16 mouse cellular contexts compared by ENCODE assay signal in genomic region chr7:73420827-73421226, GRCm38 (mm10). TPM values are rescaled to one million over a fixed set of nuclear protein-coding genes. Genes with fewer than 3 reads are reported as not detected.
A peak's percentile ranks its signal among the peaks of the same experiment; 100 is the strongest.
DNase-seq lines count a peak whose midpoint lies in the region; ATAC-seq and TF ChIP-seq lines count a peak whose summit lies in the region.
"Had no signal": no experiment of that assay in that cellular context is flagged by ENCODE, and none has a peak within 500 bp of the region (broad histone marks: within the 10 kb centered on the region; RNA-seq: fewer than 3 reads in every experiment).

No protein-coding gene starts in this region.

- TF ChIP-seq POLR2A in cerebellum, adult 2 months (IDR thresholded peaks at IDR 0.05; ENCODE audit: borderline replicate concordance, insufficient read depth, low read length), result no peak

- TF ChIP-seq CTCF in forebrain, postnatal 0 days (IDR thresholded peaks at IDR 0.05; ENCODE audit: low read depth), result no peak
- no peak for TF ChIP-seq CTCF in cerebellum, adult 2 months (IDR thresholded peaks at IDR 0.05; ENCODE audit: borderline replicate concordance, insufficient read depth, low read depth, low read length)

- H3K9ac ChIP-seq in forebrain, postnatal 0 days, result no peak overlapping the region
- H3K9ac ChIP-seq in forebrain, embryonic 15.5 days (replicated peaks), result no peak overlapping the region
- H3K9ac ChIP-seq in midbrain, embryonic 13.5 days (replicated peaks), result 0 out of 2 replicates have a peak overlapping the region, but pooled peaks have one; percentile 5
- no peak overlapping the region for H3K9ac ChIP-seq in liver, embryonic 11.5 days (ENCODE audit: low read depth, low read length)
- H3K9ac ChIP-seq: heart, embryonic 15.5 days; intestine, embryonic 15.5 days had no signal

- peaks cover 80% of the 10 kb centered on the region for H3K4me1 ChIP-seq in forebrain, embryonic 10.5 days
- no peaks in the 10 kb centered on the region for H3K4me1 ChIP-seq in forebrain, postnatal 0 days (ENCODE audit: insufficient read depth)
- H3K4me1 ChIP-seq in forebrain, embryonic 15.5 days, result peaks cover 46% of the 10 kb centered on the region
- peaks cover 76% of the 10 kb centered on the region for H3K4me1 ChIP-seq in midbrain, embryonic 13.5 days (replicated peaks)
- peaks cover 12% of the 10 kb centered on the region for H3K4me1 ChIP-seq in cerebellum, adult 2 months (ENCODE audit: control insufficient read depth, insufficient read depth, low read length)
- no peaks in the 10 kb centered on the region for H3K4me1 ChIP-seq in liver, embryonic 11.5 days (replicated peaks; ENCODE audit: control insufficient read depth, insufficient read depth, low read length)

- WGBS in forebrain, embryonic 10.5 days, result 68% methylated on average over 5 of the region's 5 CpGs
- 39% methylated on average over 5 of the region's 5 CpGs for WGBS in forebrain, postnatal 0 days
- 36% methylated on average over 5 of the region's 5 CpGs for WGBS in forebrain, embryonic 15.5 days
- 35% methylated on average over 5 of the region's 5 CpGs for WGBS in midbrain, embryonic 13.5 days
- 66% methylated on average over 5 of the region's 5 CpGs for WGBS in cerebellum, adult 2 months
- 70% methylated on average over 5 of the region's 5 CpGs for WGBS in liver, embryonic 11.5 days

- H3K36me3 ChIP-seq in forebrain, embryonic 10.5 days (replicated peaks), result peaks cover 62% of the 10 kb centered on the region
- H3K36me3 ChIP-seq in forebrain, postnatal 0 days (ENCODE audit: insufficient read depth), result peaks cover 24% of the 10 kb centered on the region
- peaks cover 7% of the 10 kb centered on the region; the same call in 1 of the 2 replicates for H3K36me3 ChIP-seq in forebrain, embryonic 15.5 days
- peaks cover 45% of the 10 kb centered on the region for H3K36me3 ChIP-seq in midbrain, embryonic 13.5 days
- H3K36me3 ChIP-seq in liver, embryonic 11.5 days (ENCODE audit: control insufficient read depth, insufficient read depth, low read length), result no peaks in the 10 kb centered on the region
- H3K36me3 ChIP-seq: heart, embryonic 15.5 days; intestine, embryonic 15.5 days had no signal

- no peak overlapping the region for H3K4me2 ChIP-seq in forebrain, postnatal 0 days (ENCODE audit: low read depth)
- H3K4me2 ChIP-seq in forebrain, embryonic 15.5 days (replicated peaks), result no peak overlapping the region
- no peak overlapping the region for H3K4me2 ChIP-seq in midbrain, embryonic 13.5 days (replicated peaks)
- H3K4me2 ChIP-seq in liver, embryonic 11.5 days, result no peak overlapping the region
- H3K4me2 ChIP-seq: heart, embryonic 15.5 days; intestine, embryonic 15.5 days had no signal

- no peak for DNase-seq in forebrain, embryonic 10.5 days (ENCODE audit: extremely low spot score, low spot score)
- DNase-seq in forebrain, postnatal 0 days, result no peak
- DNase-seq in 3T3-L1 (ENCODE audit: low read depth, low spot score), result peak; percentile 56
- DNase-seq in cerebellum, adult 2 months, result no peak
- DNase-seq in liver, embryonic 11.5 days (ENCODE audit: low spot score), result no peak
- no peak for DNase-seq in heart, postnatal 10 days
- DNase-seq: adrenal gland, postnatal 36 days; gastrocnemius, postnatal 10 days; kidney, postnatal 4 days; right cerebral cortex, adult 18-20 months; thymus, postnatal 14 days had no signal

- H3K4me3 ChIP-seq in forebrain, embryonic 10.5 days, result no peak overlapping the region
- H3K4me3 ChIP-seq in forebrain, postnatal 0 days (ENCODE audit: low read depth, low read length), result no peak overlapping the region
- no peak overlapping the region for H3K4me3 ChIP-seq in forebrain, embryonic 15.5 days
- H3K4me3 ChIP-seq in midbrain, embryonic 13.5 days (replicated peaks), result no peak overlapping the region
- H3K4me3 ChIP-seq in cerebellum, adult 2 months (replicated peaks; ENCODE audit: insufficient read depth, low read depth, low read length), result no peak overlapping the region
- H3K4me3 ChIP-seq in liver, embryonic 11.5 days (ENCODE audit: low read depth, low read length), result no peak overlapping the region
- H3K4me3 ChIP-seq: heart, embryonic 15.5 days; intestine, embryonic 15.5 days had no signal

- no peak for ATAC-seq in forebrain, postnatal 0 days
- no peak for ATAC-seq in forebrain, embryonic 15.5 days (replicated peaks)
- no peak for ATAC-seq in midbrain, embryonic 13.5 days
- ATAC-seq in liver, embryonic 11.5 days (replicated peaks; ENCODE audit: low FRiP score), result no peak
- ATAC-seq: intestine, embryonic 15.5 days had no signal

- no peaks in the 10 kb centered on the region for H3K27me3 ChIP-seq in forebrain, embryonic 10.5 days (ENCODE audit: poor library complexity, severe bottlenecking)
- no peaks in the 10 kb centered on the region for H3K27me3 ChIP-seq in forebrain, postnatal 0 days (ENCODE audit: insufficient read depth, low read length)
- no peaks in the 10 kb centered on the region for H3K27me3 ChIP-seq in forebrain, embryonic 15.5 days
- H3K27me3 ChIP-seq in midbrain, embryonic 13.5 days, result no peaks in the 10 kb centered on the region
- H3K27me3 ChIP-seq in cerebellum, adult 2 months (ENCODE audit: control insufficient read depth, insufficient read depth, low read length), result no peaks in the 10 kb centered on the region
- H3K27me3 ChIP-seq in liver, embryonic 11.5 days (replicated peaks; ENCODE audit: control insufficient read depth, insufficient read depth, low read length), result no peaks in the 10 kb centered on the region
- H3K27me3 ChIP-seq: heart, embryonic 15.5 days; intestine, embryonic 15.5 days had no signal

- intact Hi-C loops in heart, postnatal 10 days (cut with DNase I), result loop anchor here (2.0 to 5.0 kb wide), 3 partner anchors 22 to 394 kb away; partner anchors contain the start of gene Rgma

- 0 out of 2 replicates have a peak overlapping the region, but pooled peaks have one; percentile 51 for H3K27ac ChIP-seq in forebrain, embryonic 10.5 days
- H3K27ac ChIP-seq in forebrain, postnatal 0 days (ENCODE audit: low read depth, low read length), result no peak overlapping the region; the same call in 1 of the 2 replicates
- H3K27ac ChIP-seq in forebrain, embryonic 15.5 days (replicated peaks), result peak overlapping the region; percentile 58; the same call in 1 of the 2 replicates
- peak overlapping the region; percentile 70 for H3K27ac ChIP-seq in midbrain, embryonic 13.5 days
- no peak overlapping the region for H3K27ac ChIP-seq in cerebellum, adult 2 months (ENCODE audit: insufficient read depth, low read length)
- no peak overlapping the region for H3K27ac ChIP-seq in liver, embryonic 11.5 days (ENCODE audit: low read depth, low read length)
- H3K27ac ChIP-seq: heart, embryonic 15.5 days; intestine, embryonic 15.5 days; macrophage had no signal

- no peaks in the 10 kb centered on the region for H3K9me3 ChIP-seq in forebrain, embryonic 10.5 days
- H3K9me3 ChIP-seq in forebrain, postnatal 0 days (ENCODE audit: low read length), result no peaks in the 10 kb centered on the region
- no peaks in the 10 kb centered on the region for H3K9me3 ChIP-seq in forebrain, embryonic 15.5 days
- H3K9me3 ChIP-seq in midbrain, embryonic 13.5 days, result no peaks in the 10 kb centered on the region
- H3K9me3 ChIP-seq in liver, embryonic 11.5 days (ENCODE audit: control insufficient read depth, low read length), result no peaks in the 10 kb centered on the region
- H3K9me3 ChIP-seq: heart, embryonic 15.5 days; intestine, embryonic 15.5 days had no signal

RNA-seq across cellular contexts. Expression of gene Rgma, which starts 45.5 kb away (rescaled TPM):
- polyA plus RNA-seq in forebrain, embryonic 10.5 days (2016; fragmentation: Nextera tagmentation; extraction: Ambion mirVana), result 26.2 and 26.8 TPM in 2 replicates
- 72.2 and 96.4 TPM in 2 replicates for total RNA-seq in forebrain, postnatal 0 days (2014; rRNA removed)
- 34.1 and 39.9 TPM in 2 replicates for polyA plus RNA-seq in forebrain, postnatal 0 days (2015; fragmentation: Nextera tagmentation; extraction: Ambion mirVana)
- polyA plus RNA-seq in forebrain, embryonic 15.5 days (2015; fragmentation: Nextera tagmentation; extraction: Ambion mirVana), result 20.3 and 25.2 TPM in 2 replicates
- 40.7 and 50.3 TPM in 2 replicates for polyA plus RNA-seq in midbrain, embryonic 13.5 days (2015; fragmentation: Nextera tagmentation; extraction: Ambion mirVana)
- polyA plus RNA-seq in cerebellum, adult 2 months (2012; rRNA removed), result 33.5 and 33.6 TPM in 2 replicates
- polyA plus RNA-seq in liver, embryonic 11.5 days (2014; fragmentation: Nextera tagmentation; extraction: Ambion mirVana), result 2.8 and 3.0 TPM in 2 replicates
- total RNA-seq in heart, postnatal 10 days (2021), result 10 to 100 TPM; 40.6 to 50.4 TPM
- polyA plus RNA-seq: macrophage had no signal

Comparison
In these comparisons a context has a peak if more than half of its experiments do, and no peak if none do; other contexts are left out.
1. H3K27ac ChIP-seq: peak in forebrain, embryonic 10.5 days (single experiment), forebrain, embryonic 15.5 days (single experiment) and midbrain, embryonic 13.5 days (single experiment); none in forebrain, postnatal 0 days (single experiment), cerebellum, adult 2 months (single experiment) and liver, embryonic 11.5 days (single experiment).